Mouse (Mus musculus) G1E-ER4 (cell line): ENCODE measurements around the gene B3galt5. TPM values are rescaled to one million over a fixed set of nuclear protein-coding genes. Genes with fewer than 3 reads are reported as not detected.

ENCODE experiments used
- GATA1 ChIP-seq: IDR thresholded peaks from one replicate; pipeline ENCODE4 v1.8.0; 2012; ENCODE audit warnings: low read length, inconsistent platforms
- polyA plus RNA-seq: library from polyadenylated mRNA; stranded (reverse); fragments of >175 nt; gene quantifications from 2 replicates; pipeline ENCODE4 v1.2.3, GENCODE M21; 2012

B3galt5 gene
- polyA plus RNA-seq, 1 experiment, result not detected

DNA sequence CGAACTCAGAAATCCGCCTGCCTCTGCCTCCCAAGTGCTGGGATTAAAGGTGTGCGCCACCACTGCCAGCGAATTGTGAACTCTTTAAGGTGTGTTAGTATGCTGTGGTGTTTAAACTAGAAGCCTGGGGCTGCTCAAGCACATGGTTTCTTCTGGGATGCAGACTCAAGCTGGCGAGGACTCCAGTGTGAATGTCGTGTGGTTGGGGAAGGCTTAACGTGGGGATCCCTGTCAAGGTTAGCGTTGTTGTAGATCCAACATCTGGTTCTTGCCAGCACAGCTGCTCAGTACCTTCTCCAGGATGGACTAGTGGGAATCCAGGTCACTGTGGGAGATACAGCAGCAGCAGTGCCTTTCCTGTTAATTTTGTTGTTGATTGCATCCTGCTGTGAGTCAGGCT is 3.6 kb upstream of the B3galt5 start:
- TF ChIP-seq GATA1, result no peak

DNA sequence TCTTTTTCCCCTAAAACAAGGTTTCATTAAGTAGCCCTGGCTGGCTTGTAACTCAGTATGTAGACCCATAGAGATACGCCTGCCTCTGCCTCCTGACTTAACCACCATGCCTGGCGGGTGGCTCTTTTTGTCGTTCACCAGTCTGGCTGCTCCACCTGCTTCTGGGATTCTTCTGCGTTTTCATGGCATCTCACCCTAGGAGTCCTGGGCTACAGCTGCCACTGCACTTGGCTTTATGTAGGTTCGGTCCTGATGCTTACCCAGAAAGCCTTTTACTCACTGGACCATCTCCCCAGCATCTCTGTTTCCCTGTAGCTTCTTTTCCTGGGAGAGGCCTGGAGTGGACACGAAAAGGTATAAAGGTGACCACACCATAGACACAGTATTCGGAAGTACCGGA is 1.6 kb upstream of the B3galt5 start:
- no peak for TF ChIP-seq GATA1

DNA sequence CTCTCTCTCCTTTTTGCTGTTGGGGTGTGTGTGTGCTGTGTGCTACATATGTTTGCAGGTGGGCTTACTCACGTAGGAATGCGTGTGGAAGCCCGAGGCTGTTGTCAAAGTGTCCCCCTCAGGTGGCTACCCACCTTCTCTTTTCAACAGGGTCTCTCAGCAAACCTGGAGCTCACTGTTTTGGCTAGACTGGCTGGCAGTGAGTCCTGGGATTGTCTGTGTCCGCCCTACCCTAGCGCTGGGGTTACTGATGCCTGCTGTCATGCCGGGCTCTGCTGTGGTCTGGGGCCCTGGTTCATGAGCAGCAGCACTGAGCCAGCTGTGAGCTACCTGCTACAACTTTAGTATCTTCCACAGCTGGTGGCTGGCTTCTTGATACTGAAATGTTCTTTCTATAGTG is 8.9 kb downstream of the B3galt5 start:
- TF ChIP-seq GATA1, result no peak

DNA sequence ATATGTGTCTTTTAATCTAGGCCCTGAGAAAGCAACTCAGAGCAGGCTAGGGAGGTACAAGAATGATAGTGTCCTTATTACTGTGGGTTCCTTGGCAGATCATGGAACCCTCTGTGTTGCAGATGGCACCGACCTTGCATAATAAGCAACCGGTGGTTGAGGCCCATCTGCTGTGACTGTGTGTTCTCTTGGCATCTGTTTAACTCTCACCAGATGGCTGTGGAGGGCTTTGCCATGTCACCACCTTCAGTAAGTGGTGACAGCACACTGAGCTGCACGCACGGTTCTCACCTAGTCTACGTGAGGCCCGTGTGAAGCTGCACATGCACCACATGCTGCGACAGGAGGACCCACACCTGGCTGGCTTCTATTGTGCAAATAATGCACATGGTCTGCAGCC is 14.0 kb downstream of the B3galt5 start:
- TF ChIP-seq GATA1, result no peak

GRCm38 (mm10) chr16:96252146-96252545 is 16.5 kb downstream of the B3galt5 start:
- TF ChIP-seq GATA1, result no peak

DNA sequence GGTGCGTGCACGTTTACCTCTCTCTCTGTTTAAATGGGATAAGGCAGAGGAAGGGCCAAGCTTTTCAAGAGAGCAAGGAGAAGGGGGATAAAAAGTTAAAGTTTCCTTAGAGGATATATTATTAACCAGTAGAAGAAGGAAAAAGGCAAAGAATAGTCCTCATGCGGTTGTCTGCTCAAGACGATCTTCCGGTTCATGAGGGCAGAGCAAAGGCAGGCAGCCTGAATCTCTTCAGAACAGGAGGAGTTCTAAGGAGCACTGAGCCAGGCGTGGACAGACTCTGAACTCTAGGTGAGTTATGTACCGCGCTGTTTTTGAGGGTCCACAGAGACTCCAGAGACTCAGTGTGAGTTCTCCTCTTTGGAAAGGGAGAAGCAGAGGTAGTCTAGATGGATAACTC is 22.8 kb downstream of the B3galt5 start:
- no peak for TF ChIP-seq GATA1

DNA sequence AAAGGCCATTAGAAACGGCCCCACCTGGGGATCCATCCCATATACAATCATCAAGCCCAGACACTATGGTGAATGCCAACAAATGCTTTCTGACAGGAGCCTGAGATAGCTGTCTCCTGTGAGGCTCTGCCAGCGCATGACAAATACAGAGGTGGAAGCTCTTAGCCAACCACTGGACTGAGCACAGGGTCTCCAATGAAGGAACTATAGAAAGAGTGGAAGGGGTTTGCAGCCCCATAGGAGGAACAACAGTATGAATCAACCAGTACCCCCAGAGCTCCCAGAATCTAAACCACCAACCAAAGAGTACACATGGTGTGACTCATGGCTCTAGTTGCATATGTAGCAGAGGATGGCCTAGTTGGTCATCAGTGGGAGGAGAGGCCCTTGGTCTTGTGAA is 36.1 kb downstream of the B3galt5 start:
- TF ChIP-seq GATA1, result no peak

GRCm38 (mm10) chr16:96272929-96273619 is 37.5 kb downstream of the B3galt5 start:
- TF ChIP-seq GATA1, result no peak

DNA sequence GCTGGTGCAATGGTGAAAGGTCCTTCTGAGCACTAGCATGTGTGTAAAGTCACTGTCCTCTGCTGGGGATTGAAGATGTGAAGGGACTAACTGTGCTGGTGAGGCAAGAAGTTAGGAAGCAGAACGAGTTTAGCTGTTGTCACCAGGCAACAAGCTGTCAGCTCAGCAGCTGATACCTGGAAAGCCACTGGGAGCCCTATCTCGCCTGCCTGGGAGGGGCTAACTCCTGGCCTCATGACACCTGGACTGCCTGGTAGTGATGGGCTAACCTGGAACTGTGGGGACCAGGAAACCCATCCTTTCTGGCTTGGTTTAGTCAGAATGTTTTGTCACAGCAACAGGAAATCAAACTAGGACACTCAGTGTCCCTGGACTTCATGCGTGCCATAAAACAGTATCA is 41.0 kb downstream of the B3galt5 start:
- TF ChIP-seq GATA1, result no peak

DNA sequence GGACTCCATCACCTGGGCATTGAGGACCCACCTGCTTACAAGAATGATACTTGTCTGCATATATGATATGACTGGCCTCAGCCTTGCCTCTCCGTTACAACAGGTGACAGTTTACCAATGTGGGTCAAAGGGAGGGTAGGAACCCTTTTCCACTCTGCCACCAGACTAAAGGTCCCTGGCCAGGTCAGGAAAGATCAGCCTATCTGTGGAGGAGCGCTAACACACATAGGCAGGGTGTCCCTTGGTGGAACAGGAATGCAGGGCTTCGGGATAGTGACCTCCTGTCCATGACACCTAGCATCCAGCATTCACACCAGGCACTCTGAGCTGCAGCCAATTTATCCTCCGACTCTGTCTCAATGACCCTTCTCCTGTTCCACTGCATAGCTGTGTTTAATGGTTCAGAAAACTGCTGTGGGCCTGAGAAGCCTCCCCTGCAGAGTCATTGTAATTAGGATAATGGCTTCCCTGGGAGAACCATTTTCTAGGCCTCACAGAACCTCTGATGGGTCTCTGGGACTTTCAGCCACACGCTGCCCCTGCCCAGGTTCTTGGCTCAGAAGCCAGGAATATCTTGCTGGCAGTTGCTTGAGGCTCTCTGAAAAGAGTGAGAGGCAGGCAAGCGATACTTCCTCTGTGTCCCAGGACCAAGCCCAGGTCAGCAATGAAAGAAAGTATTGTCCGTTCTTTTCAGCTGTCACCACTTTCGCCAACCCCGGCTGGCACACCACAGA is 43.1 kb downstream of the B3galt5 start:
- TF ChIP-seq GATA1, result no peak

- TF ChIP-seq GATA1, result no peak
These were observed 45.4 kb downstream of the B3galt5 start for GRCm38 (mm10) chr16:96280719-96281605.

DNA sequence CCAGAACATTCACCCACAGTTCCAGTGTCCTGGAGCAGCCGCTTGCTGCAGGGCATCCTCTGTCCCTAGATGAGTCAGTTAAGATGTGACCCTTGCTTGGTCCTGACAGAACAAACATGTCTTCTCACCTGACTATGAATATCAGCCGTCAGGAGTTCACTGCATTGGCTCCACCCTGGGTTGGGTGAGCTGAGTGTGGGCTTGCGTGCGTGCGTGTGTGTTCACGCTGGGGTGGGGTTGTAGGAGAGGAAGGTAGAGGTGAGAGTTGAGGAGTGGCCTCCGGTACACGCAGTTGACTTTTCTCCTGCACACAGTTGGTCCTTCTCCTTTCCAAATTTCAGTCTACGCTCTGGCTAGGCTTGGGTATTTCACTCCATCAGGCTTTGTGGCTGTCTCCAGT is 47.0 kb downstream of the B3galt5 start:
- no peak for TF ChIP-seq GATA1

DNA sequence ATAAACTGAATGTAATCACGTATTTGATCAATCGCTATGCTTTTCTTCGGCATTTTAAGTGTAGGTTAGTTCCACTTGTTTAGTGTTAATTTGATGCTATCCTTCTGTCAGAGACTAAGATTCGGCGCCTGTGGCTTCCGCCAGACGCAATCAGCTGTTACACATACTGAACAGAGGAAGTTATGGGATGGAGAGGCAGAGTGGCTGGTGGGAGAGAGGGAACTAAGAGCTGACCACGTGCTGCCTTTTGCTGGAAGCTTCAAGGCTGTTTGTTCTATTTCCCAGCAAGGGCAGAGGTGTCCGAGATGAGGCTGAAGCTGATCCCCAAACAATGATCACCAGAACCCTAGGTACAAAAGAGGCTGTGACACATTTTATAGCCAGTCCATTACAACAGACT is 56.3 kb downstream of the B3galt5 start:
- TF ChIP-seq GATA1, result no peak

DNA sequence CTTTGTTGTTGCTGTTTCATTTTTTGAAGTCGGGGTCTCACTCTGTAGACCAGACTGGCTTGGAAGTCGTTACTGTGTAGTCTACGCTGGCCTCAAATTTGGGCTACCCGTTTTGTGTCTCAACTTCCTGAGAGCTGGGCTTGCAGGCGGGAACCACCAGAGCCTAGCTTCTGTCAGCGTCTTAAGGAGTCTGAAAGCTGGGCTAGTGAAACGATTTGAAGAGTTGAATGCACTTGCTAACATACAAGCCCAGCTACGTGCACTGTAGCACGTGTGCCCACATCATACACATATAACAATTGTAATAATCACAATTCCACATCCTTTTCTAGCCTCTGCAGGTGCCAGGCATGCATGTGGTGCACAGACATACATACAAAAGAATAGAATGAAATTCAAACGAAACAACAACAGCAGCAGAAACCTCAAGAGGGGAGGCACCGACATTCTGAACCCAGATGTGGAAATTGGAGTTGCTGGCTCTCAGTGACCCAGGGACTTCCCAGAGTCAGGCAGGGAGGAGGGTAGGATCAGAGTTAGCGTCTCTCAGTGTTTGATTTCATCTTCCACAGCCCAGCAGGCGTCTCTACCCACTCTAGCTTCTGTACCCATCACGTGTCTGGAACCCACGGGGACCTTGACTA is 57.1 kb downstream of the B3galt5 start:
- TF ChIP-seq GATA1, result no peak

DNA sequence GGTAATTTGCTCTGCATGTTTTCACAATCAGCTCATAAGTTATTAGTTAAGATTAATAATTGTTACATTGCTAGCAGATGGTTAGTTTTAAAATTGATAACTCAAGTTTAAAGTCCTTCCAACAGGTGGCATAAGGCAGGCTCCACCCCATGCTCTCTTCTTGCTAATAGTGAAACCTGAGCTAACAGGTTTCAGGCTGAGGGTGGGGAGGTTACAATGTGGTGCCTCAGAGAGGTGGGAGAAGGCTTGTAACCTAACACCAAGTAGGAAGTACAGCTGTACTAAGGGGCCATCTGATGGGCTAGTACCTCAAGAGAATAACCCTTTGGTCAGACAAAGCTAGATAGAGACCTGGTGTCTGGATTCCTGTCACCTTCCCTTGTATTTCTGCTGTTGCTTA is 62.5 kb downstream of the B3galt5 start:
- TF ChIP-seq GATA1, result no peak

DNA sequence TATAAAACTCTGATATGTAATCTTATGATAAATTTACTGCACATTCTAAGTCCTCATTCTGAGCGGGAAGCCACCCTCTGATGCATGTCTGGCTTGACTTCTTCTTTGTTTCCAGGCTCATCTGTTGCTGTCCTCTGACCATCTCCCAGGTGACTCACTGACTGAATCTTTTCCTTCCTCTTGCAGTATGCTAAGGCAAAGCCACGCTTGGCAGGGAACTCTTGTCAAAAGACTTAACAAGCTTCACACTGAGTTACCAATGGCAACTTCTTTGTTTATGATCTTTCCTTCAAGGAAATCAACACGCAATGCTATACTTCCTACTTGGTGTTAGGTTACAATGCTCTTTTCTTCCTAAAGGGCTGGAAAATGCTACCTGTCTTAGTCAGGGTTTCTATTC is 63.0 kb downstream of the B3galt5 start:
- TF ChIP-seq GATA1, result no peak
